Mouse (Mus musculus) B cell, adult 2 months (primary cell): ENCODE results near the gene Icam4.

Experiments used
- DNase-seq, 2 experiments: peaks; one replicate each; pipeline ENCODE4 v3.0.0; 2022

Icam4 gene

GRCm38 (mm10) chr9:21012368-21012767 lies 16.8 kb upstream of the Icam4 start:
- peak in 1 of 2 experiments; percentile 12 for DNase-seq

GRCm38 (mm10) chr9:21014691-21015570 lies 14.2 kb upstream of the Icam4 start:
- DNase-seq: peak; percentile 91 to 93

DNA sequence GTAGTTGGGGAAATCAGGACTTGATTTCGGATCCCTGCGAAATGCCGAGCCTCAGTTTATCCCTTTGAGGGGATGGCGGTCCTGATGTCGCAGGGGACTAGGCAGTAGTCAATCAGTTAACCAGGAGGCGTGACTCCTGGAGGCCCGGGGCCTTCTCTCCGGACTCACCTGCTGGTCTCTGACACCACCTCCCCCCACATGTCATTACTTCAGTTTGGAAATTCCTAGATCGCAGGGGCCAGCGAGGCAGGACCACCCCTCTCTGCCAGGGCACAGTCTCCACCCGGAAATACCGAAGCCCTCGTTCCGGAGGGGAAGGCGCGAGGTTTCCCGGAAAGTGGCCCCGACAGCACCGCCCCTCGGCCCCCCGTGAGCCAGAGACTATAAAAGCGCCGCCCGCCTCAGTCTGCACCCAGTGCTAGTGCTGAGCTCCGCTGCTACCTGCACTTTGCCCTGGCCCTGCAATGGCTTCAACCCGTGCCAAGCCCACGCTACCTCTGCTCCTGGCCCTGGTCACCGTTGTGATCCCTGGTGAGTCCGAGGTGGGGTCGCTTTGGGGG lies 13.5 kb upstream of the Icam4 start, which contains the start of gene Icam1:
TSS of gene Icam1 (plus strand) at position 415 of the 560 bp plus-strand sequence.
- peak; percentile 78 to 79 for DNase-seq

DNA sequence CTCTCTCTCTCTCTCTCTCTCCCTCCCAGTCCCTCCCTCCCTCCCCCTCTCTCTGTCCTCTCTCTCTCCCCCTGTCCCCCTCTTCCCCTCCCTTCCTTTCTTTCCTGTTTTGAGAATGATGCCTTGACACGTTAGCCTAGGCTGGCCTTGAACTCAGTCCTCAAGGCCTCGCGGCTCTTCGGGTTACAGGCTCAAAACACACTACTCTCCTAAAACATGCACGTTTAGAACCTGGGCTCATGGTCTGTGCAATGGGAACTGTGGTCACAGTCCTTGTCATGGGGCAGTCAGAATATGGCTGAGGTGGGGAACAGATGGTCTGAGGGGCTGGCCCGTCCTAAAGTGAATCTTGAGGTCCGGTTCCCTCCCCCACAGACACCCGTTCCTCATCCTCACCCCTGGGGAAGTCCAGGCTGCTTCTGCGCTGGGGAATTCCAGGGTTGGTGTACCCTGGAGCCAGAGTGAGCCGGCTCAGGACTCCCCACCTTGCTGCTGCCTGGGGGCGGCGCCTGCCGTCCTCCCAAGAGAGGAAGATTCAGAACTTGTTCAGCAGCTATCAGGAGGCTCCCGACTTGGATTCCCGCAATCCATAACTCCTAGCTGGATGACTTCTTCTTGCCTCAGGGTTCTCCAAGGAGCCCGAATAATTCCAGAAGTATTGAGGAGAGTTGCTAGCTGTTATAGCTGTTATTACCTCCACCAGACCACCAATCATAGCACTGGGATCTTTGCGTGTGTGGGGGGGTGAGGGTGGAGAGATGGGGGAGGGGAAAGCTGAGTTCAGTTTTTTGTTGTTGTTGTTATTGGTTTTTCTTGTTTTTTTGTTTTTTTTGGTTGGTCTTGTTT lies 12.6 kb upstream of the Icam4 start:
- peak; percentile 44 to 49 for DNase-seq

- peak; percentile 20 to 29 for DNase-seq
These were observed 12.0 kb upstream of the Icam4 start for GRCm38 (mm10) chr9:21017177-21017575.

DNA sequence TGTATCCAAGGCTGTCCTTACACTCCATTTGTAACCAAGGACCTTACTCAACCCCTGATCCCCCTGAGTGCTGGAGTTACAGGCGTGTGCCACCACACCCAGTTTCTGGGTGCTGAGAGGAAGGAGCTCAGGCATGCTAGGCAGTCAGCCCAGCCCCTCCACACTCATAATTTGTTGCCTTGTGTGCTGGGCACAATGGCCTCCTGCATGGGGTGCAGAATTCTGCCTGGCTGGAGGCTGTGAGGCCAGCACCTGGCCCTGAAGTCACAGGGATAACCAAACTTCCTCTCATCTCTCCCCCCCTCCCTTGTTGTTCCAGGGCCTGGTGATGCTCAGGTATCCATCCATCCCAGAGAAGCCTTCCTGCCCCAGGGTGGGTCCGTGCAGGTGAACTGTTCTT lies 10.6 kb upstream of the Icam4 start:
- DNase-seq: no peak

- DNase-seq: no peak
These were observed 7.8 kb upstream of the Icam4 start for GRCm38 (mm10) chr9:21021363-21021762.

DNA sequence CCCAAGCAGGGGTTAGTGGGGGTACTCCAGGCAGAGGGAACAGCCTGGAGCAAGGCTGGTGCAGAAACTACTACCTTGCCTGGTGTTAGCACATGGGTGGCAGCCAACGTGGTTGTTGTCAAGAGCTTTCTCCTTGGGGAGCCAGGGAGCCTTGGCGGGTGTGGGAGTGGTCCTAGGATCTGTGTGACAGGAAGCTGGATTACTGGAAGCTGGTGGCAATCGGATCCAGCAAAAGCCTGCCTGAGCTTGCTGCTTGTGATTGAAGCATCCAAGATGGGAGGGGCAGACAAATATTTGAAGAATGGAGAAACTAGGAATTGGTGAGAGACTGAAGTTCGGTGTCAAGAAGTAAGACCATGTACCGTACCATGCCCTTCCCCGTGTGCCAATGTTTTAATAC lies 6.9 kb upstream of the Icam4 start:
- DNase-seq: no peak

DNA sequence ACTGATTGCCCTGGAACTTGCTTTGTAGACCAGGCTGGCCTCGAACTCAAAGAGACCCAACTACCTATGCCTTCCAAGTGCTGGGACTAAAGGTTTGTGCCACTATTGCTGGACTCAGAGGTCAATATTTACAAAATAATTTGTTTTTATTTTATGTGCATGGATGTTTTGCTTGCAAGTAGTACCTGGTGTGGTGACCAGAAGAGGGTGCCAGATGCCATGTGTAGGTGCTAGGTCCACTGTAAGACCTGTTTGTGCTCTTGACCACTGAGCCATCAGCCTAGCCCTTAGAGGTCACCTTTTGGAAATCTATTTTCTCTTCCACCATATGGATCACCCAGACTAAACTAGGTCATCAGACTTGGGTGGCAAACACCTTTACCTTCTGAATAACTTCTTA lies 6.4 kb upstream of the Icam4 start:
- no peak for DNase-seq

DNA sequence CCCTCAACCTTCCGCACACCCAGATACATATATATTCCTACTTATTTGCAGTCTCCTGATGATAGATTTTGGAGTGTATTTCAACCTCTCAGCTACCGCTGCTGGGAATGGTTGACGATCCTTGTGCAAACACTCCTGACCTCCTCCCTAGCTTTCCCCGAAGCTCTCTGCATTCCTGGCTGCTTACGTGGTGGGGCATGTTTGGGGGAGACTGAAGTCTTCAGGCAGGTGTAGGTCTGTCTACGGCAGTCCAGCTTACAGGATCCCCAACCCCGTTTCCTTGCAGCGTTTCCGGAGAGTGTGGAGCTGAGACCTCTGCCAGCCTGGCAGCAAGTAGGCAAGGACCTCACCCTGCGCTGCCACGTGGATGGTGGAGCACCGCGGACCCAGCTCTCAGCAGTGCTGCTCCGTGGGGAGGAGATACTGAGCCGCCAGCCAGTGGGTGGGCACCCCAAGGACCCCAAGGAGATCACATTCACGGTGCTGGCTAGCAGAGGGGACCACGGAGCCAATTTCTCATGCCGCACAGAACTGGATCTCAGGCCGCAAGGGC lies 3.8 kb upstream of the Icam4 start:
- no peak for DNase-seq

GRCm38 (mm10) chr9:21026849-21027248 lies 2.3 kb upstream of the Icam4 start:
- DNase-seq: no peak

DNA sequence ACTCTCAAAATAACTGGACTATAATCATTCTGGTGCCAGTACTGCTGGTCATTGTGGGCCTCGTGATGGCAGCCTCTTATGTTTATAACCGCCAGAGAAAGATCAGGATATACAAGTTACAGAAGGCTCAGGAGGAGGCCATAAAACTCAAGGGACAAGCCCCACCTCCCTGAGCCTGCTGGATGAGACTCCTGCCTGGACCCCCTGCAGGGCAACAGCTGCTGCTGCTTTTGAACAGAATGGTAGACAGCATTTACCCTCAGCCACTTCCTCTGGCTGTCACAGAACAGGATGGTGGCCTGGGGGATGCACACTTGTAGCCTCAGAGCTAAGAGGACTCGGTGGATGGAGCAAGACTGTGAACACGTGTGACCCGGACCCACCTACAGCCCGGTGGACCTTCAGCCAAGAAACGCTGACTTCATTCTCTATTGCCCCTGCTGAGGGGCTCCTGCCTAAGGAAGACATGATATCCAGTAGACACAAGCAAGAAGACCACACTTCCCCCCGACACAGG lies 1.3 kb upstream of the Icam4 start:
- DNase-seq: no peak

DNA sequence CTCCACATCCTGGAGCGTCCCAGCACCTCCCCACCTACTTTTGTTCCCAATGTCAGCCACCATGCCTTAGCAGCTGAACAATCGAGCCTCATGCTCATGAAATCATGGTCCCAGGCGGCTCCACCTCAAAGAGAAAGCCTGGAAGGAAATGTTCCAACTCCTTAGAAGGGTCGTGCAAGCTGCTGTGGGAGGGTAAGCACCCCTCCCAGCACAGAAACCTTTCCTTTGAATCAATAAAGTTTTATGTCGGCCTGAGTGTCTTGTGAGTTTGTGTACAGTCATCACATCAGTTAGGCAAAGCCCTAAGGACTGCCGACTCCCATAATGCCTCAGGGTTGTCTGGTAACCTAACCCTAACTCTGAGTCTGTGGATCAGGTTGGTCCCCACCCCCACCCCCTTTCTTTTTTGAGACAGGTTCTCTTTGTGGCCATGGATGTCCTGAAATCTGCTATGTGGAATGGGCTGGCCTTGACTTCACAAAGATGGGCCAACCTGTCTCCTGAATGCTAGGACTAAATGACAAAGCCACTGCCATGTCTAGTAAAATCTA lies 538 bp upstream of the Icam4 start:
- no peak for DNase-seq

DNA sequence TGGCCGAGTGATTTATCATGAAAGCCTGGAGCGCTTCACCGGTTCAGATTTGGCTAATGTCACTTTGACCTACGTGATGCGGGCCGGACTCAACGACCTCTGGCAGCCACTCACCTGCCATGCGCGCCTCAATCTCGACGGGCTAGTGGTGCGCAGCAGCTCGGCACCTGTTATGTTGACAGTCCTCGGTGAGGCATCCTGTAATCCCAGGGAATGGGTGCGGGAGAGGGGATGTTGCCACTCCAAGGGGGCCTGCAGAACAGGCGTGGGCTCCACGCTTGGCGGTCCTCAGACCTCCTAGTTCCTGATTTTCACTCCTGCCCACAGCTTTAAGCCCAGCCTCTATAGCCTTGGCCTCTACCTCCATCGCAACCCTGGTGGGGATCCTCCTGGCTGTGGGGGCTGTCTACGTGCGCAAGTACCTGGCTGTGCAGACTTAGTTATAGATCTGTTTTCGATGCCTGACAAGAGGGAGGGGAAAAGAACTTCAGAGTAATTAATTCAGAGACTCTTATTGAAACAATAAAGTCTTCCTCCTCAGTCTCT lies 955 bp downstream of the Icam4 start:
- DNase-seq: peak; percentile 30 to 39

DNA sequence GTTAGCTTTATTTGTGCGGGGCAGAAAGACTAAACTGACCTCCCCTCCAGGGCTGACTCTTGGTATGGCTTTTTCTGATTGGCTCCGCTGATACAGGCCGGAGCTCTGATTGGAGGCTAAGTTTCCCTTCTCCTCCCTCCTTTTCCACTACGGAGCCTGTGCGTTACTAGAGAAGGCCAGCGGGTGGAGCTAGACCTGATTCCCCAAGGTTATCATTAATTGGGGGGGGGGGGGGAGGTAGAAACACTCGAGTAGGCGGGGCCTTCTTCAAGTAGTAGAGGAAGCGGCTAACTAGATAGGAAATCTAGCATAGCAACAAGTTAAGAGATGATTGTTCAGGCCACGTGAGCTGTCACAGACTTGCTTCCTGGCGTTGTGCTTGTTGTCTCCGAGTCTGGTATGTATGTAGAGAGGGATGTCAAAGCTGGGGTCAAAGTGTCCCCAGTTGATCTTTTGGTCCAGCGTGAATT lies 1.6 kb downstream of the Icam4 start:
- DNase-seq: peak; percentile 85 to 90

DNA sequence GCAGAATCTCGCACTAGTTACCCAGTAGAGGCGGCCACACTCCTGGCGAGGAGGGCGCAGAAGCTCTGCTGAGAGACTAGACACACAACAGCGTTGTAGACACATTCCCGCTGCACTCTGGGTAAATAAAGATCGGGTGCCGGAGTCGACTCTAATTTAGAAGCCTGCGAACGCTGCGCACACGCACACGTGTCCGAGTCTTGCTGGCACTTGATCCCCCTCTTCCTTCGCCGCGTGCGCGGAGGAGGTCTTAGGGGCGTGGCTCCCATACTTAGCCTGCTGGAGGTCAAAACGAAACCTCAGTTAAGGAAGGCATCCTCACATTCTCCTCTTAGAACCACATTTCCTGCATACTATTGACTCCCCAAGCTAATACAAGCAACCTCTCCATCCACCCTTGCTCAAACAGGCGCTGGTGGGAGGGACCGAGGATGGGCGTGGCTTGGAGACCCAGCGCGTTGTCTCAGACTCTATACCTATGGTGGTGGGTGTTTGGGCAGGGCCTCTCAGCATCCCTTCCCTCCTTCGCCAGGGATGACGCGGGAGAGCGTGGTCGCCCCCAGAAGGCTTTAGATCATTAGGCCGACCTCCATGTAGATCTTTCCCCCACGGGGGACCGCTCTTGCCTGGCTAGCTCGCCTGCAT lies 2.2 kb downstream of the Icam4 start:
- peak in 1 of 2 experiments; percentile 65 for DNase-seq

- peak; percentile 29 to 40 for DNase-seq
These were observed 2.8 kb downstream of the Icam4 start, which contains the start of gene Icam5 for GRCm38 (mm10) chr9:21031896-21032351. TSS of gene Icam5 (plus strand) at chr9:21032073.

- DNase-seq: no peak
These were observed 3.3 kb downstream of the Icam4 start for GRCm38 (mm10) chr9:21032491-21032890.

DNA sequence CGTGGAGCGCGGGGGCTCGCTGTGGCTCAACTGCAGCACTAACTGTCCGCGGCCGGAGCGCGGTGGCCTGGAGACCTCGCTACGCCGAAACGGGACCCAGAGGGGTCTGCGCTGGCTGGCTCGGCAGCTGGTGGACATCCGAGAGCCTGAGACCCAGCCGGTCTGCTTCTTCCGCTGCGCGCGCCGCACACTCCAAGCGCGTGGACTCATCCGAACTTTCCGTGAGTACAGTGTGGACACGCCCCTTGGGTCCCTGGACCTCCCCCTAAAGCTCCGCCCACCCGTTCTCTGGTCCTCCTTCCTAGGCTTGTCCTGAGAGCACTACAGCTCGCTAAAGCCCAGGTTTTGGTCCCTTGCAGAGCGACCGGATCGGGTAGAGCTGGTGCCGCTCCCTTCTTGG lies 4.0 kb downstream of the Icam4 start:
- peak; percentile 89 to 91 for DNase-seq

DNA sequence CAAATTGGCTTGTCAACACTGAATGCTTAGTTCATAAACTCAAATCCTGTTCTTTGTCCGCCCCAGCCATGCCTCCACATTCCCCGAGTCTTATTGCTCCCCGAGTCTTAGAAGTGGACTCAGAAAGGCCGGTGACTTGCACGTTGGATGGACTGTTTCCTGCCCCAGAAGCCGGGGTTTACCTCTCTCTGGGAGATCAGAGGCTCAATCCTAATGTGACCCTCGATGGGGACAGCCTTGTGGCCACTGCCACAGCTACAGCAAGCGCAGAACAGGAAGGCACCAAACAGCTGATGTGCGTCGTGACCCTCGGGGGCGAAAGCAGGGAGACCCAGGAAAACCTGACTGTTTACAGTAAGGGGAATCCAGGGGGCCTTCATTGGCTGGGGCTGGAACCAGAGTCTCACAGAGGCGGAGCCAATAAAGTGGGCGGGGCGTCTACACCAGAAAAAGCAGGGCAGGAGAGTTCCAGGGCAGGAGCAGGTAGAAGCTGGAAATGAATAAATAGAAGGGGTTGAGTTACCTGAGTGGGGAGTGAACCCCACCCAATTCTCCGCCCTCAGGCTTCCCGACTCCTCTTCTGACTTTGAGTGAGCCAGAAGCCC lies 5.4 kb downstream of the Icam4 start:
- peak; percentile 45 to 50 for DNase-seq

DNA sequence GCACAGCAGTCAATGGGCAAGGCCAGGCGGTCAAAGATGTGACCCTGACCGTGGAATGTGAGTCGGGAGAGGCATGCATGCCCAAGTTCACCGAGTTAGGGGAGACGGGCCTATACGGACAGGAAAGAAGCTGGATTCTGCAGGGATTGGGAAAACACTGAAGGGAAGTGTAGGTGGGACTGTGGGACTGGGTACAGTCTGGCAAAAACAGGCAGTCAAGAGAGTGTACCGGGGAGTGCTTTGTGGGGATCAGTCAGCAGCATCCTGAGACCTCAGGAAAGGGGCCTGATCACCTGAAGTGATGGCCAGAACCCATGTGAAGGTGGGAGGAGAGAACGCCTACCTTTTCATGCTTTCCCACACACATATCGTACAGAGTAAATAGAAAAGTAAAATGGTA lies 6.4 kb downstream of the Icam4 start:
- DNase-seq: no peak
